Mouse (Mus musculus): ENCODE results near the gene Reep1.

The Reep1 gene

DNA sequence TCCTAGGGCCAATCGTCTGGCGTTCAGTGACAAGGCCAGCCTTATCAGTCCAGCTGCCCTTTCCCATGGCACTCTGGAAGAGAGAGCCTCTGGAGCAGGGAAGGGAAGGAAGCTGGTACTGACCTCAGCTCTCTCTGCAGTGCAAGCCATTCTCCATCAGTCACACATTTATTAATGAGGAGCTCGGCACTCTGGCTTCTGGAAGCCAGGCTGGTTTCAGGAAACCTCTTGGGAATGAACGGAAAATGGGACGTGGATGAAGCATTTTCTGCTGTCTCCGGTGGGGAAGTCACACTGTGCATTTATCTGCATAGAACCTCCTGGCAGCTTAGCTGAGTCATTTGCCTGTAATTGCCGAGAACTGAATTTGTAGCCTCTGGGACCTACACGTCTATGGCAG, 29.8 kb downstream of the Reep1 start:
- DNase-seq (ENCODE audit: low read depth) = no peak

DNA sequence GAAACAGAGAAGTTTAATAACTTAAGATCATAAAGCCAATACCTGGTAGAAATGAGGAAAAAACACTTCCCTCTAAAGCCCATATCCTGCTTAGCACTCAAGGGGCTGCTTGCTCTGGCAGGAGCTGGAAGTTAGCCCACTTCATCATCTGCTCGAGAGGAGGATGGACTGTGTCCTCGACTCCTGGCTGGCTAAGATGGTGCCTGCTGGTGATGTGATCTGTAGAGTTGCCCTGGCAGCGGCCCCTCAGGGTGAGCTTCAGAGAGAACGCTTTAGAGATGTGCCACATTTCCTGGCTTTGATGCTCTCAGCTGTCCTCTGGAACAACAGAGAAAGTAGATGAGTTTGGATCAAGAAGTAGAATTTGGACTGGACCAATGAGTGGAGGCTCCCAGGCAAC, 31.2 kb downstream of the Reep1 start:
- DNase-seq (ENCODE audit: low read depth) = no peak

DNA sequence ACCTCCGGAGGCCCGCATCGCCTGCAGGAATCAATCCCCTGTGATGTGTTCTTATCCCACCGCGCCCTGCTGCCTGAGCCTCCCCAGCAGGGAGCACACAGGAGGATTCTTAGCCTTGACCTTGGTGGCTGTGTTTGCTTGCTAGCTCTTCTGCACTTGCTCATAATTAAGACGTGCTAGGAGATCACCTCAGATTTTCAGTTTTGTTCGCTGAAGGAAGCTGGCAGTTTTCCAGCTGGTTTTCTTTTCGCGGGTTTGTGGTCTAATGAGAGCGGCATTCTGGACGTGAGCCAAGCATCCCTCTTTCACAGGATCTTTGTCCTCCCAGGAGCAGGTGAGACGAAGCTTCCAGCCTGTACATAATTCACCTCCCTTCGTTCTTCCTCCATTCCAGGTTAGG, 33.6 kb downstream of the Reep1 start:
- DNase-seq (ENCODE audit: low read depth) = peak; percentile 18

DNA sequence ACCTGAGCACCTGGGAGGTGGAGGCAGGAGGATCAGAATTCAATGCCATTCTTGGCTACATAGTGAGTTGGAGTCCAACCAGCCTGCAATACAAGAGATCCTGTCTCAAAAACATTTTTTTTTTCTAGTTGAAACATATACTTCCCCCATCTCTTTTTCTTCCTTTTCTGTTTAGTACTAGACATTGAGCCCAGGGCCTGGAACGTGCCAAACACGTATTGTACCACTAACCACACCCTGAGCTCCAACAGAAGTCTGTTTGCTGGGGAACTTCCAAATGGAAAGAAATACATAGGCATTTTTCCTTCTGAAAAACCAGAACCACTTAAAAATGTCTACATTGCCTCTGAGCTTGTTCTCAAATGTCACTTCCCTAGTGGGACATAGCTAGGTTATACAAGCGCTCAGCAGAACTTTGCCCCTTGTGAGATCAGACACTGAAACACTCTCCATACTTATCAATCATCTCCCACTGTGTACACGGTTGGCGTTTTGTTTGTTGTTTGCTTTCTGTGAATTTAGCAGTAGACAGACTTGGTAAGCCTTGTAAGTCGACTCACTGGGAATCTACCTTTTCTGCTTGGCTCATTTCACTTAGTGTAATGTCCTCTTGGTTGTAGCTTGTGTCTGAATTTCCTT, 34.8 kb downstream of the Reep1 start:
- no peak for DNase-seq (ENCODE audit: low read depth)

DNA sequence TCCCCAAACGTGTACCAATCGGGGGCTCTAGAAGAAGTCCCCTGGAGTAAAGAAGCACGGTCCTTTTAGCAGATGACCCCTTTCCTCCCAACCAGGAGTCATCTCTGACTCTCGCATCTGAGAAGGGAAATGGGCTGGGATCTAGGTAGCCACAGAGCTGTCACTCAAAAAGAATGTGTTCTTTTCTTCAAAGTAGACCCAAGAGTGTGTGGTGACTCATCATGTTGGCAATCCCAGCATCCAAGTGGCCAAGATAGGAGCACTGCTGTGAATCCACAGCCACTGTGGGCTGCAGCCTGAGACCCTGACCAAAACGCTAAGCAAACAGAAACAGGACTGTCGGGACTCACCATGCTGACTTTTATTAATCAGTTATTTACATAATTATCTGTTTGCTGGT, 37.6 kb downstream of the Reep1 start:
- DNase-seq (ENCODE audit: low read depth) = peak; percentile 37

DNA sequence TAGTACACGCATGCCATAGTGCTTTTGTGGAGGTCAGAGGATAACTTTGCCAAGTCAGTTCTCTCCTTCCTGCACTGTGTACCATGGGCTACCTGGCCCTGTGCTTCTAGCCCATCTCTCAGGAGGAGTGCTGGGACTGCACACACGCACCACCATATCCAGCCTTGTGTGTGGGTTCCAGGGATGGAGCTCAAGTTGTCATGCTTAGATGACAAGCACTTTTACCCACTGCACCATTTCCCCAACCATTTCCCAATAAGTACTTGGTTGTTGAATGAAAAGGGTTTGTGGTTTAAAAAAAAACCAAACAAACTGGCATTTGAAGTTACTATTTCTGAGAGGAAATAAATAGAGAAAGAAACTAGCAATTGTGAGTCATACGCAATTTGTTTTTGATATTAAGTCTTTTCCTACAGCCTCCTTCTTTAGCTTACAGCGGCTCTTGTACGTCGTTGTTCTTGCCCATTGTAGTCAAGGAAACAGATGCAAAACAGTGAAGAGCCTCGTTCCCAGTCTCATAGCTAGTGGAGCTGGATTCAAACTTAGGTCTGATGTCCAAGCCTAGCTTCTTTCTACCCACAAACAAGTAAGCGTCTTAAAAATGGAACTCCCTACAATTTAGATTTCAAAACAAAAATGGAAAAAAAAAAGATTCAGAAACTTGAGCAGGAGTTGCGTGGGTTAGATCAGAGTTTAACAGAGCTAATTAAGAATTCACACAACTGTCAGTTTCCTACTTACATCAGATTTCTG, 38.3 kb downstream of the Reep1 start:
- peak; percentile 24 for DNase-seq (ENCODE audit: low read depth)

DNA sequence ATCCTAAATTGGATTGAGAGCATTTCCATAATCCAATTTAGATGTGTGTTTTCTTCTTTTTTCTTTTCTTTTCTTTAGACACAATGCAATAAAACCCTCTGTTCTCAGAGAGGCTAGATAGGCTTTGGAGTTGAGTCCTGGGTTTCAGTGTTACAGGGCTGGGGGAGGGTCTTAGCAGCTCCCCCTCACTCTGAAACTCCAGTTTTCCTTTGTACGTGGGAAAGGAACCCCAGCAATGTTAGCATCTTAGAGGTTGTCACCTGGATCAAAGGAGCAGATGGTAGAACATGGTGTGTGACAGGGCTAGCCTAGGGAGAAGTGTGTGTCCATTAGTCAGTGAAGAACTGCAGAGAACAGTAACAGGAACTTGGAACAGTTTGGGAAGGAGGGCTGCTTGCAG, 38.9 kb downstream of the Reep1 start:
- DNase-seq (ENCODE audit: low read depth) = no peak

DNA sequence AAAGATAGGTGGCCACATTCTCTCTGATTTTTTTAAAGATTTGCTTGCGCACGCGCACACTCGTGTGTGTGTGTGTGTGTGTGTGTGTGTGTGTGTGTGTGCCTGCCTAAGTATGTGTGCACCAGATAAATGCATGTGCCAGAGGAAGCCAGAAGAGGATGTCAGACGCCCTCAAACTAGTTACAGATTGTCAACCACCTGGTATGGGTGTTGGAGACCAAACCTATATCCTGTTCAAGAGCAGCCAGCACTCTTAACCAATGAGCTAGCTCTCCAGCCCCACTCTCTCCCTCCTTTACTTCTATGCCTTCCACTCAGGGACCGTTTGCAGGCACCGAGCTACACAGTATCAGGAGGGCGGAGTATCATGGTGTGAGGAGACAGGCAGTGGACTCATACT, 39.5 kb downstream of the Reep1 start:
- DNase-seq (ENCODE audit: low read depth) = no peak

DNA sequence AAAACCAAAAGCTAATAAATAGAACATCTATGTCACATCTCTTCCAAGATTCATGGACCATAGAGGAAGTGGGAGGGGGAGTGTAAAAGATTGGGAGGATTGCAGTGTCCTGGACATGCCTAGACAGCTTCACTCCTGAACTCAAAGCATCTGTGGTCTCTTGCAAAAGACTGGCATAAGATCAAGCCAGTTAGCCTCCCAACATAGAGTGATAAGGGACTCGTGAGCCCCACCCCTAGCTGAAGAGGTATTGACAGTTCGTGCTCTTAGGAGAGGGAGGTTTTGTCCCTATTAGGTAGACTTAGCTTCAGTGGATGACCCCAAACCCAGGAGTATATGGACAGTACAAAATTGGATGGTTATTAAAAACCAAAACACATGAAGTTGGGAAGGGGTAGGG, 44.2 kb downstream of the Reep1 start:
- peak; percentile 11 for DNase-seq (ENCODE audit: low read depth)

DNA sequence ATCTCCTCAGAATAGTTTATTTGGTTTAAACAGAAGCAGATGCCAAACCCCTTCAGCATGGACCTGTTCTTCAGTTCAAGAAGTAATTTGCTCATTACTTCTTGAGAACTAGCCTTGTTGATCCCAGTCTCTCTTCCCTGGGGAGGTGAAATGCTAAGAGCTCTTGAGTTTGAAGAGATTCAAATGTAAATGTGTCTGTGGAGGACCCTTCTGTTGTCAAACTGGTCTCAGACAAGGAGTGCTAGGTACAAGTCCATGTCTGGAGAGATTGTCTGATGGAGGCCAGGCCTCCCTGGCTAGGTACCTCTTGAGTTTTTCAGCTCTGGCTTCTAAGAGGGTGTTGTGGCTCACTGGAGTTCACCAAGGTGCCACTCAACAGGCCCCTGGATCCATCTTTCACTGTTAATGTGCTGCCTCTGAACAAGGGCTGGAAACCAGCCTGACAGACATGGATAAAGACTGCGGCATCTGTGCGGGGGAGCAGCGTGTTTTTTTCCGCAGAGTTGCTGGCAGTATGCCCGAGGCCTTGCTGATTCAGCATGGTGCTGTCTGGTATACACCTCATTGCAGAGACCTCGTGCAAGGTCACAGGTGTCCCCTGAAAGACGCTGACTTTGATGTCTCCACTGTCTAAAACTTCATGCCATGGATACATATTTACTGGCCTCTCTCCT, 45.6 kb downstream of the Reep1 start:
- no peak for DNase-seq (ENCODE audit: low read depth)

DNA sequence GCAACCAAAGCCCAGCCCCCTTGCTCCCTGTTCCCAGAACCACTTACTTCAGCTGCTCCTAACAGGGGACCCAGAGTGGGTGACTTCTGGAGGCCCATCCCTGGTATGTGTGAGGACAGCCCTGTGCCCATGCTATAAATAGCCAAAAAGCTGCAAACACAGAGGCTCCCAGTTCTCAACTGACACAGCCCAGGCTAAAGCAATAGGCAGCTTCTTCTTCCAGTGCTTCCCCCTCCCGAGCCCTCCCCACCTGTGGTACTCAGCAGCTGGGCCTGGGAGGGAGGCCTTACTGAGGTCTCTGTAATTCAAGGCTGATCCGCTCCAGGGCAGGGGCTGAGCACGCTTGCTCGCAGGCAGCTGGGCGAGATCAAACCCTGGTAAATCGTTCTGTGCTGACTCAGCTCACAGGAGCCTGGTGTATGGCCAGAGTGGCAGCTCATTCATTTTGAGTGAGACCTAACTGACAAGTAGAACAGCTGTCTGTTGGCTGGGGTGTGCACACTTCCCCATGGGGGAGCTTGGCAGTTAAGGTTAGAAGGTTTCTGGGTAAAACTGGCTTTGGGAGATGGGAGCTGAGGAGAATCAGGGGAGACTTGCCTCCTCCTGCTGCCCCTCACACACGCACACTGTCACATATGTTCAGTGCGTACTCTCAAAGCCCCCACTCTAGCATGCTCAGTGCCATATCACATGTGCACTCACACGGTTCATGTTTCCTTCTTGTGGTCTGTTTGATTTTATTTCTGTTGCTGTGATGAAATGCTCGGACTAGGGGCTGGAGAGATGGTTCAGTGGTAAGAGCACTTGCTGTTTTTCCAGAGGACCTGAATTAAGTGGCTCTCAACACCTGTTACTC, 49.9 kb downstream of the Reep1 start:
- no peak for DNase-seq (ENCODE audit: low read depth)

DNA sequence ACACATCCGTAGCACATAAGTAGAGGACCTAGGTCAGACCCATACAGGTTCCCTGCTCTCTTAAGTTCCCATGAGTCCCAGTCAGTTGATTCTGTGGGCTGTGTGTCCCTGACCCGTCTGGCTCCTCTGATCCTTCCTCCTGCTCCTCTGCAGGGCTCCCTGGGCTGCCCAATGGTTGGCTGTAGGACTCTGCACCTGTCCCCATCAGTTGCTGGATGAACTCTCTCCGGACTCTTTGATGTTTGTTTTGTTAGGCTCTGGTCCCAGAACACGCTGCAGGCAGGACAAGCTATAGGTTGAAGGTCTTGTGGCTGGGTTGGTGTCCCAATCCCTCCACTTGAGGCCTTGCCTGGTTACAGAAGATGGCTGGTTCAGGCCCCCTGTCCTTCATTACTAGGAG, 51.4 kb downstream of the Reep1 start:
- no peak for DNase-seq (ENCODE audit: low read depth)

DNA sequence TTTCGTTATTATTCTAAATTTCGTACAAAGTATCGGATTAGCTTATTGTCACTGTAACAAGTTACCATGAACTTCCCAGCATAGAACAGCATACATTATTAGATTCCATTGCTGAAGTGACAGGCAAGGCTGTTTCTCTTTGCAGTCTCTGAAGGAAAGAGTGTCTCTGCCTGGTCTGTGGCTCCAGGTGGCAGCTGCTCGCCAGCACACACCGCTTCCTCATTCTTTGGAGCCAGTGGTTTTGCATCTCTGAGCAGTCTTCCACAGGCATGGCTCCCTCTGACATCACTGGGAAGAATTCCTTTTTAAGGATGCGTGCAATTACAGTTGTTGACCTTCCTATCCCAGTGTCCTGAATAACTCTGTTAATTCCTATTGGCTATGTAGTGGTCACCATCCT, 52.7 kb downstream of the Reep1 start:
- no peak for DNase-seq (ENCODE audit: low read depth)

DNA sequence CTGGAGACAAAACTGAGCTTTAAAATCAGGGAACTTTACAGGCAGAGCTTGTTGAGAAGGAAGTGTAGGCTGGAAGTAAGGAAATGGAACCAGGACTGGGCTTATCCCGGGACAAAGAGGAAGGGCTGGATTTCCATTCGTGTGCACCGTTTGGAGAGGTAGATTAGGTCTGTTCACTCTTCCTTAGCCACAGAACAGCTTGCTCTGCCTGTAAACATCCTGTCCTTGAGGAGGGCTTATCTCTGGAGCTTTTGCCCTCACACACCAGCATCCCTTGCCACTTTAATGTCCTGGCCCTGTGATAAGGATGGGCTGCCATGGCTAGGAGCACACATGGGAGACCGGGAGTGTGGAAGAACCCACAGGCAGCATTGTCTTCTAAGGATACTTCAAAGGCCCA, 60.4 kb downstream of the Reep1 start:
- DNase-seq (ENCODE audit: low read depth) = no peak

DNA sequence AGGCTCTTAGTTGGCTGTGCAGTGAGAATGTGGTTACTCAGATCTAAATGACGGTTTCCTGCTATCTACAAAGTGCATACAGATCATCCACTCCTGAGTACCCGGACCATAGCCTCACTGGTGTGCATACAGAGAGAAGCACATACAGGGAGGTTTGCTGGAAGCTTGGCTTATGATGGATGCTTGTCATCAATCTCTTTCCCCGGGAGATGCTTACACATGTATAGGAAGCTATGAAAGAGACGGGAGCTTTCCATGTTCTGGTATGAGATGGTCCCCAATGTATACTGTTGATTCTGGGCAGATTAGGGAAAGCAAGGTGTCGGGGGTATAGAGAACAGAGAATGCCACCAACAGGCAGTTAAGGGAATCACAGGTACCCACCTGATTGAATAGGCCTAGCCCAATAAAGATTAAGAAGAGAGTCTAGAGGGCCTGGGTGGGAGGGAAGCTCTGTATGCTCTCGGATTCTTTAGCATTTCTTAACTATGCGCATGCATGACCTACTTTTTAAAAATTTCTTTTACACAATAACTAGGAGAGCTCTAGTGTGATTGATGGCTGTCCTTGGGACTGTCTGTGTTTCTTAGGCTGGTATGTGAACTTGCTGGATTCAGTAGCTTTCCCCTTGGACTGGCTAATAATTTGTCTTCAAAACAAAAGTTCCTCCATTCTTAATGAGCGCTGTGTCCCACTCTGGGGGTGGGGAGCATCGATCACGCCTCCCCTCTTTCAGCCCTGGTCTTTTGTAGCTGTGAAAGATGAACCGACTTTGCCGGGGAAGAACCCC, 62.7 kb downstream of the Reep1 start:
- DNase-seq (ENCODE audit: low read depth) = no peak

DNA sequence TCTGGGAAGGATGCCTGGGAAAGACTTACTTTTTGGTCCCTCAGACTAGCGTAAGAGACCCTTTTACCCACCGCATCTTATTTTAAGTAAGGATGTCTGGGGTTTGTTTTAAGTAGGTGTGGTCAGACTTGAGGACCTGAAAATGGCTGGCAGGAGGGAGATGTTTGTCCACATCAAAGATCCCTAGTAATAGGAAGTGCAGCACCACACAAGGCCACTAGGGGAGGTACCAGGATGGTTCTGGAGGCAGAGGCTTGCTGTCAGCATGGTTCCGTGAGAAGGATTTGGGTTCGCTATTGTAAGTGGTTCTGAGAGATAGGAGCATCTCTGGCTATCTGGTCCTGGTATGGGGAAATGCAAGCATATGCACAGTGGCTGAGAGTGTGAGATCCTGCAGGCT, 63.5 kb downstream of the Reep1 start:
- DNase-seq (ENCODE audit: low read depth) = no peak

DNA sequence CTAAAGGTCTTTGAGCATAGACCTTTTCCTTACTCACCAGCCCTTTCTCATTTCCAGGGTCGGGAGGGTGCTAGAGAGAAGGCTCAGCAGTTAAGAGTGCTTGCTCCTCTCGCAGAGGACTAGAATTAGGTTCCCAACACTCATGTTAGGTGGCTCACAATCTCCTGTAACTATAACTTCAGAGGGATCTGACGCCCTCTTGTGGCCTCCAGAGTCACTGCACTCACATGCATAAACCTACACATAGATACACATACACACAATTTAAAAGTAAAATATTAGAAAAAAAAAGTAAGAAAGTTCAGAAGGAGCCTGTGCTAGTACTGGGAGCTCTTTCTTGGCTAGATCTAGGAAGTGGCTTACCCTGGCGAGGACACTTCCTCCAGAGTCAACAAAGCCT, 63.9 kb downstream of the Reep1 start:
- DNase-seq (ENCODE audit: low read depth) = no peak

DNA sequence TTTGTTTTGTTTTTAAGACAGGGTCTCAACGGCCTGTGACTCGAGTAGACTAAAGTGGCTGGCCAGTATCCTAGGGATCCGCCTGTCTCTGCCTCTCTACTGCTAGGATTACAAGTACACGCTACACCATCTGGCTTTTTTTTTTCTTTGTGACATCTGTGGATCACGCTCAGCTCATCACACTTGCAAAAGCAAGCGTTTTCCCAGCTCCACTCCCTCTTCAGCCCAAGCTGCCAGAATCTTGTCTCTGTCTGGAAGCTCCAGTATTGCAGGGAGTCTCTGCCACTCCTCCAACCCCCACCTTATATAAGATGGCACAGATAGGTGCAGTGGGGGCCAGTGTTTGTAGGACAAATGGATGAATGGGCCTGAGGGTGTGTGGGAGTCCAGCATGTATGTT, 64.8 kb downstream of the Reep1 start:
- DNase-seq (ENCODE audit: low read depth) = no peak

DNA sequence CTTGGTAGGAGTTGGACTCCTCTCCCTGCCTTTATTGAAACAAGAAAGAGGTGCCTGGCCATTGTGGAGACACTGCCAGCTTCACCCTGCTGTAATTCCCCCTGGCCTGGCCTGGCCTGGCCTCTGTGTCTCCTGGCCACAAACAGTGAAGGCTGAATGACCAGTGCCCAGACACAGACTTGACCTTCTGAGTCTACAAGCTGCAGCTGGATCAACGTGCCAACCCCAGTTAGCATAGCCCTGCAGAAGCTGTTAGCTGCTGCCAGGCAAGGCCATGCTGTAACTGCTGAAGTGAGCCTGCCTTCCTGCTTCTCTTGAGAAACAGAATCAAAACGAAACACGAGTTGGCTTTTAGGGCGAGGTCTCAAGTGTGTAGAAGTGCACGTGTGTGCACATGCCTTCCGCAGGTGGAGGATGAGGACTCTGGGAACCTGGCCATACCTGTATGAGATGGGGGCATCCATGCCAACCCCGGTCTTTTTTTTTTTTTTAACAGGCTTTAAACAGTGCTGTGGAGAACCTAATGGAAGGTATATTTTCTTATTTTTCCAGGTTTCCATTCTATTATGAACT, 65.4 kb downstream of the Reep1 start:
- no peak for DNase-seq (ENCODE audit: low read depth)

DNA sequence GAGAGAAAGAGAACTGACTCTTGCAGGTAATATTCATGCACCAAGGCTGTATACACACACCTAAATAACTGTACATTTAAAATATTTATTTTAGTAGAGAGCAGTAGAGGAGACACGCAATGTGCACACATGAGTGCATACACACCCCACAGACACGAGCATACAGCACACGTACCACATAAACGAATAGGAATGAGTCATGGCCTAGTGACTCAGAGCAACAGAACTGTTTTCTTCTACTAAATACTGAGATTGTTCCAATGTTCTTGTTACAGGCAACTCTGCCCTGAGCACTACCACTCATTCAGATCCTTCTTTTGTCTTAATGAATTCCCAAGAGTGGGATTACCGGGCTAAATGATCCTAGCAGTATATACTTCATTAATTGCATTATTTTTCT, 70.7 kb downstream of the Reep1 start:
- DNase-seq (ENCODE audit: low read depth) = peak; percentile 28

DNA sequence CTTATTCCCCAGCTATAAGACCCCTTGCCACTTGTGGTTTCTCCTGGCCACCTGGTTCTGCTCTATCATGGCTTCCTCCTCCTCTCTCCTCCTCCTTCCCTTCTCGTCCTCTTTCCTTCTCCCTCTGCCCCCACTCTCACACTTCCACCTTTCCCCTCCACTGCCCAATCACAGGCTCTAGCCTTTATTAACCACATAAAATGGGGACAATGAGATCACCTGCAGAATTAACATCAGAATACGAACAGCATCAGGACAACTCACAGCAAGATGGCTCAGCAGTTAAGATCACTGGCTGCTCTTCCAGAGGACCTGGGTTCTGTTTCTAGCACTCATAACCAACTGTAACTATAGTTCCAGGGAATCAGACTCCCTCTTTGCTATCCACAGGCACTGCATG, 72.5 kb downstream of the Reep1 start:
- DNase-seq (ENCODE audit: low read depth) = no peak
